Mouse (Mus musculus): ENCODE measurements around the gene Ttc28.

Ttc28 gene

DNA sequence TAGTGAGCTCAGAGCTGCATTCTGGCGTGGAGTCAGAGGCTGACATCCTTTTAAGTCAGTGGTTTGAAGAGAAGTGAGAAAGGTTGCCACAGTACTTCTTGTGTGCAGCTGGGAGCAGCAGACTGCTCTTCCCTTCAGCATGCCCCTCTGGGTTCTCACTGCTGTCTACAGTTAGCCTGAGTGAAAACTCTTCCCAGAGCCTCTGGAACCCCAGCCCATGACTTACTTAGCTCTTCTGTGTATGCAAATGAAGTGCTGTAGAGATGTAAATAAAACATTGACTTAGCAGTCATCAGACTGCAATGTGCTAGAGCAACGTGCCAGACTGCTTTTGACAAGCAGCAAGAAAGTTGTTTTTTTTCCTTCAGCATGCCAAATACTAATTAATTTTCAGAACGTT lies 70.2 kb downstream of the Ttc28 start:
- no peak for DNase-seq (ENCODE audit: low spot score in 2 of 2)

DNA sequence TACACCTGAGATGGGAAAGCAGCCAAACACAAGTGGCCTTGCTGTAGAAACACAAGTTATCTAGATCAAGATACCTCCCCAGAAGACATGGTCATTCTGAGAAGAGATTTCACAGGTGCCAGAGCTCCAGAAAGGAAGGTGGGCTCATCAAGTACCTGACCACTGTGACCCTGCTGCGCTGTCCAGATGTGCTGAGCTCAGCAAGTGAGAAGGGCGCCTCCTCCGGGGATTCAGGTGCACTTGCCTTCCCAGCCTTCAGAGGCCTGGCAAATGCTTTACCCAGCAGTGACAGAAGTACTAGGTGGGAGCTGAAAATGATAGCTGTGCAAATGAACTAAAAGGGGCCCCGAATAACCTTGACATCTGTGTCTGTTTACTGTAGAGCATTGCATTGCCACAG lies 78.6 kb downstream of the Ttc28 start:
- no peak for DNase-seq (ENCODE audit: low spot score in 2 of 2)

DNA sequence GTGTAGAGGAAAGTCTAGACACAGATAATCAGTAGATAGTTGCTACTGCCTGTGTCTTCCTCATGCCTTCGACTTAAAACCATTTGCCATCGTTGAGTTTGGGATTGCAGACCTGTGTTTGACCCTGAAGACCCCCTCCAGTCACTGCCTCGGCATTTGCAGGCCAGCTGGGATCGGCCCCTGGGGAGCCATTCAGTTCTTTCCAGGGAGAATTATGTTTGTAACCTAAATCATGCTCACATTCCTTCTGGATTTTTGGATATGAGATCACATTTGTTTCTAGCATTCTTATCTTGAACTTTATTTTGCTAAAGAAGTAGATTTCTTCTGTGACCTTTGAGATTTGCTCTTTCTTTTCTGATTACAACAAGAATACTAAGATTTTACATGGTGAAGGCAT lies 80.5 kb downstream of the Ttc28 start:
- DNase-seq (ENCODE audit: low spot score in 2 of 2), result no peak

DNA sequence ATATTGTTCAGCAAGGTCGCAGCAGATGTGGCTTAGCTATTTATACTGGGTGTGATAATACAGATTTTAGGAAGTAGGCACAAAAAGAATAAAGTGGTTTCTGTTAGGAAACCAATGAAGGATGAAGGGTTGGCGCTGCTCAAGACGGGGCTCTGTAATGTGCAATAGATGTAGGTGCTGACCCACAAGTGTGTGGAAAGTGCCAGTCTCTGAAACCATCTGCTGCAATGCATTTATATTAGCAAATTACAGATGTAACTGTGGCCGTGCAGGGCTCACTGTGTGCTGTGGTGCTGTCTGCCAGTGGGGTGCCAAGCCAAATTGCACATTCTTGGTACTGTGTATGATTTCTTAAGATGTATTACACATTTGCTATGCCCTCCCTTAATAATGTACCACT lies 81.3 kb downstream of the Ttc28 start:
- no peak for DNase-seq (ENCODE audit: low spot score in 2 of 2)

DNA sequence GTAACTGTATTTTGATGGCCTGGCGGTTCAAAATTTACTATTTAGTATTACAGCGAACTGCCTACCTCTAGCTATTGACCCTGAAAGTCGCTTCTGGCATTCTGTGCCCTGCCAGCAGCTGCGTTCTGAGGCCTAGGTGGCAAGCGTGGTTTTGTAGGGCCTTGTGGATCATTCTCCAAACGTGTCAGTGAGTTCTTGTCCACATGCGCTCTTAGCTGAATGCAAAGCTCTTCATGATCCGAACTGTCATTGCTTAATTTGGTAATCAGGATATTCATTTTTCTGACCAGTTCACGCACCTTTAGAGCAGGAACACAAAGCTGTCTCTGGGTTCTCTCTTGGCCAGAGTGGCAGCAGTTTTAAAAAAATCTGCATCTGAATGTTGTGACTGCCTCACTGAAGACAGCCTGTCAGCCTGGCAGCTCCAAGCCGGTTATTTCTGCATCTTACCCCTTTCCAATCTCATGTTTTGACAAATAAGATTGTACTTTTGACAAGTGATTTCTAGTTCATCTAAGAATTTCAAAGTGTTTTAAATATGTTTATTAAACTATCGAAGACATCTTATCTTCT lies 88.0 kb downstream of the Ttc28 start:
- no peak for DNase-seq (ENCODE audit: low spot score in 2 of 2)

DNA sequence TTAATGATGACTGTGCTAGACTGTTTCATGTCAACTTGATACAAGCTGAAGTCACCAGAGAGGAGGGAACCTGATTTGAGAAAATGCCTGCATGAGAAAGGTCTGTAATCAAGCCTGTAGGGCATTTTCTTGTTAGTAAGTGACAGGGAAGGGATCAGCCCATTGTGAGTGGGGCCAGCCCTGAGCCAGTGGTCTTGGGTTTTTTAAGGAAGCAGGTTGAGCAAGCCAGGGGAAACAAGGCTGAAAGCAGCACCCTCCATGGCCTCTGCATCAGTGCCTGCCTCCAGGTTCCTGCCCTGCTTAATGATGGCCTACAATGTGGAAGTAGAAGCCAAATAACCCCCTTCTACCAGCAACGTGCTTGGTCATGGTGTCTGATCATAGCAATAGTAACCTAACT lies 89.0 kb downstream of the Ttc28 start:
- no peak for DNase-seq (ENCODE audit: low spot score in 2 of 2)

DNA sequence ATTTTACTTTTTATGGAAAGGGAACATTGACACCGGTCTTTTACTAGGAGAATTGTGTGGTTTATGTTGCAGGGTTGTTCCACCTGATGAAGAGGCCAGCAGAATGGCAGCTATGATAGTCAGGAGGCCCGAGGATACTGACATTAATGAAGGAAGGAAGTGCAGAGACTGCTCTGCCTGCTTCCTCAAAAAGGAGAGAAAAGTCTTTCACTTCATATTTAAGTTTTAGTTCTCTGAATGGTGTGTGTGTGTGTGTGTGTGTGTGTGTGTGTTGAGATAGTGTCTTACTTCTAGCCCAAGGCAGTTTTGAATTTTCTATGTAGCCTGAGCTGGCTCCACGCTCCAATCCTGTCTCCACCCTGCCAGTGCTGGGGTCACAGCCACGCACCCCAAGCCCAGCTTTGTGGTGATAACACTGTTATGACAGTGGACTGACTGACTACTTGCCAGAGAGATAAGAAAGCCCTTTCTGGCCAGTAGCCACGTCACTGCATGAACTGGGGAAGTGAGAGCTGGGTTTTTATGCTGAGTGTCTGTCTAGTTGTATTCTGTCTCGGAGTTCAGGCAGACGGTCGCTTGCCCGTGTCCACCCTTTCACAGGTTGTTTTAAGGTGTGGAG lies 90.7 kb downstream of the Ttc28 start:
- no peak for DNase-seq (ENCODE audit: low spot score in 2 of 2)

DNA sequence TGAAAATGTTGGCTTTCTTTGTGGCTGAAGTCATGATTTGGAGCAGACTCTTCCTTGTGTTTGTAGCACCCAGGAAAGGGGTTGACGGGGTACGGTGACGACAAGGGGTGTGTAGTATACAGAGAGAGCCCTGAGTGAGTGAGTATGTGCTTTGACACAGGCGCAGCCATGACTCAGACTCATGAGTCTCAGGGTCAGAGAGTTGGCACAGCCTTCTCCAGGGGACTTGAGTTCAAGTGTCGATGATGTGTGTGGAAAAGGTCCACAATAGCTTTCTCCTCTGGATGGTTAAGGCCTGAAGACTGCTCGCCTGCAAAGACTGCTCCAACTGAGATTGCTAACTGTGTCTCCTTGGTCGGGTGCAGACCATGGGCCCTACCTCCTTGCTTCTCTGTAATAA lies 97.1 kb downstream of the Ttc28 start:
- DNase-seq (ENCODE audit: low spot score in 2 of 2), result no peak

DNA sequence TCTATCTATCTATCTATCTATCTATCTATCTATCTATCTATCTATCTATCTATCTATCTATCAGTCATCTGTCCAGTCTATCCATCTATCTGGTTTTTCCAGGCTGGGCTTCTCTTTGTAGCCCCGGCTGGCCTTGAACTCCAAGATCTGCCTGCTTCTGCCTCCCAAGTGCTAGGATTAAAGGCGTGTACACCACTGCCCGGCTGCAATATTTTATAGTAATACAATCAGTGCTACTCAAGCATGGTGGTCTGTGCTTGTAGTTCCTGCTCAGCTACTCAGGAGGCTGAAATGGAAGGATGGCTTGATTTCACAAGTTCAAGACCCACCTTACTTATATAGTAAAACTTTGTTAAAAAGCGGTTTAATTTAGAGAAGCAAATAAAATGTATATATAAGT lies 98.2 kb downstream of the Ttc28 start:
- DNase-seq (ENCODE audit: low spot score in 2 of 2), result no peak

DNA sequence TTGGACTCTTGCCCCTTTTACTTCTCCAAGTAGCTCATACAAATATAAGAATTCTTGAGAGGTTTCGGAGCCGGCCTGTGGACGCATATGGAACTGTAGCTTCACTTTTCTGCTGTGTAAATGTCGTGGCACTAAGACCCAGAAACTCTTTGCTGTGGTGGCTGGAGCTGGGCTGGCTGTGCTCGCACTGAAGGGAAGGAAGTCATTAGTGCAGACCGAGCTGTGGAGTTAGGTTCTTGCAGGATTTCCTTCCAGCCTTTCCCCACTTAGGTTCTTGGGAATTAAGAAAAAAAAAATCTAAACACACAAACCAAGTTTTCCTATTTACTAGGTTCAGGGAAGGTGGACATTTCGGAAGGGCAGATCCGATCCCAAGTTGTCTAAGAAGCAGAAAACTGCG lies 98.9 kb downstream of the Ttc28 start:
- DNase-seq (ENCODE audit: low spot score in 2 of 2), result peak; percentile 32 to 71

DNA sequence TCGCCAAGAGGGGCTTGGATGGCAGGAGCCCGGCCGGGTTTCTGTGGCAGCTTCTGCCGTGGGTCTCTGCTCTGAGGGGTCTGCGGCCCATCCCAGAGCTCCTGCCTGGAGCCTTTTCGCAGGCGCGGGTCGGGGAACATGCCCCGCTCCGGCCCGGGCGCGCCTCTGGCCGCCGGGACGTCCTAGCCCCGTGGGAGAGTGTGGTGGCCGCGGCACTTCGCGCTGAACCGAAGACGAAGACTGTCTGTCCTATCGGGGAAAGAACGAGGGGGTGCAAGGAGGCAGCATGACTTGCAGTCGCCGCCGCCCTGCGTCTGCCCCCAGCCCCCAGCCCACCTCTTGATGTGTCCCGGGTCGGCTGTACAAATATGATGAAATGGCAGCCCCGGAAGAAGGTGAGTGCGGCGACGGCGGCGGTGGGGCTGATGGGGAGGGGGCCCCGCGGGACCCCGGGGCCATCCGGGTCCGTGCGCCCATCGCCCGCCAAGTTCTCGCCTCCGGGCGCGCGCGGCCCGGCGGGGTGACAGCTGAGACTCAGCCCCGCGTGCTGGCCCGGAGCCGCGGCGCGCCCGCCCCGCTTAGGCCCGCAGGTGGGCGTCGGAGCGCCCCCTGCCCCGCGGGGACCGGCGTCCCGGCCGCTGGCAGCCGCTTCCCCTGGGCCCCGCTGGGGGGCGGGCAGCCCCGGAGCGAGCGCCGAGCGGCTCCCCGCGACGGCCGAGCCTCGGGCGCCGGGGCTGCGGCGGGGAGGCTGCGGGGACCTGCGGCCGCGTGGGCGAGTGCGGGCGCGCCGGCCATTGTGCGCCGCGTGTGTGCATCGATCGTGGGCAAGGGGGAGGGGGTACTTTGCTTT lies 99.6 kb downstream of the Ttc28 start:
- DNase-seq (ENCODE audit: low spot score in 2 of 2), result peak; percentile 6 to 57

DNA sequence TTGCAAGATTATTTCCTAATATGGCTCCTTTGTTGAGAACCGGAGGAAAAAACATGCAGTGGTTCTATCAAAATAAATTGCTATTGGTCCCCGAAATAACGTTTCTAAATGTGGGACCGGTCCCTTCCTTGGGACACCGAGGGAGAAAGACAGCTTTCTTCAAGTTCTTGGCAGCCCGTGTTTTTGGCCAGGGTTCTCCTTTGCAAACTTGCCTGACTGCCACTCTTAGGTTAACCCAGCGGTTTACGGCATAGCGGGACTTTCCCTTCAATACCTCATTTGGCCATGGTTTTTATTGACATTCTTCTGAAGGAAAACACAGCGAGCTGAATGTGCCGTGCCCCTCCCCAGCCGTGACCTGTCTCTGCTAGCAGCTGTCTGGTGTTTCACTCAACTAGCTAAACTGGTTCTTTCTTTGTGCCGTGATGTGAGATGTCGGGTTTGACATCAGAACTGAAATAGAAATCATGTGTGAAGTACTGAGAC lies 100.3 kb downstream of the Ttc28 start:
- DNase-seq (ENCODE audit: low spot score in 2 of 2), result peak; percentile 53 to 76

DNA sequence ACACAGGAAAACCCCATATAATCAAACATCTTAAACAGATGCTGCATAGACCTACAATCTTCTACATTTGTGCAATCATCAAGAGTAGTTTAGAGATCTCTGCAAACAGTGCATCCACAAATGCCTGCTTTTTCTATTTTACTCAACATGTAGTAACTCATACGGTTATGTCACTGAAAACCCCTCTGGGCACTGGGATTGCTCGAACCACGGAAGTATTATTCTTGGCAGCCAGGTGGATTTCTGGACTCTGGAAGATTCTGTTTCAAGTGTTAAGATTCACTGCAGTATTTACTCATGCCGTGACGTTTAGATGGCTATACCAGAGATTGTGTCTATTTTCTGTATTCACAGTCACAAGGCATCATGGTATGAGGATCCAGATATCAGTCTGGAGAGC lies 101.0 kb downstream of the Ttc28 start:
- DNase-seq (ENCODE audit: low spot score in 2 of 2), result no peak

DNA sequence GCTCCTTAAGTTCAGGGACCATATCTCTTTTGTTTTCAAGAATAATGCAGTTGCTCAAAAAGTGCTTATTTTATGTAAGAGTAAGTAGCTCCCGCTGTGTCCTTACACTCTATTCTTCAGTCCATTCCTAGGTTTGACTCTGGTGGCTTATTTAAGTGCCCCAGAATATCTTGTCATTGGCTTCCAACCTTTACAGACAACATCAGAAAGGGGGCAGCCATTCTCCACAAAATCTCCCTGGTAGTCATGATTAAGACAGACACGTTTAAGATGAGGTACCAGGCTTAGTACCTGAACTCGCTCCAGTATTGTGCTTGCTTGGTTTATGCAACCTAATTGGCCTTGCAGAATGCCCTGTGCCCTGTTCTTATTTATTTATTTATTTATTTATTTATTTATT lies 102.8 kb downstream of the Ttc28 start:
- no peak for DNase-seq (ENCODE audit: low spot score in 2 of 2)

DNA sequence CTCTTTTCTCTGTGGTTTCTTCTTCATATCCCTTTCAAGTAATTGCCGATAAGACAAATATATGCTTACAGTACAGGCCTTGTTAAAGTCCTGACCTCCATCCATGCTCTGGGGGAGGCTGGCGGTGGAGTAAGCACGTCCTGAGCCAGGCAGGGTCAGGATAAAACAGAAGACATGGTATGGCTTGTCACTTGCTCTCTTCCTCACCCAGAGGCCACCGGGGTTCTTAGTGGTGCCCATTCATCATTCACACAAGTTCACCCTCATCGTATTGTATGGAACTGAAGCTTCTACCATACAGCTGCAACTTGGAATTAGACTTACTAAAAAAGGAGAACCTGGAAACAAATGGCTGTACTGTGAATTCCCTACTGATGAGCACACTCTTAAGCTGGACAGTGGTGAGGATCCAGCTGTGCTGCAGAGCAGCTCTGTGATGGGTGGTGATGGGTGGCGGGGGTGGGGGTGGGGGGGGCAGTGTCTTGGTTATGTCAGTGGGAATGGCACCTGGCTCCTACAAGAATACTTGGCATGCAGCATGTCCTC lies 104.6 kb downstream of the Ttc28 start:
- no peak for DNase-seq (ENCODE audit: low spot score in 2 of 2)

DNA sequence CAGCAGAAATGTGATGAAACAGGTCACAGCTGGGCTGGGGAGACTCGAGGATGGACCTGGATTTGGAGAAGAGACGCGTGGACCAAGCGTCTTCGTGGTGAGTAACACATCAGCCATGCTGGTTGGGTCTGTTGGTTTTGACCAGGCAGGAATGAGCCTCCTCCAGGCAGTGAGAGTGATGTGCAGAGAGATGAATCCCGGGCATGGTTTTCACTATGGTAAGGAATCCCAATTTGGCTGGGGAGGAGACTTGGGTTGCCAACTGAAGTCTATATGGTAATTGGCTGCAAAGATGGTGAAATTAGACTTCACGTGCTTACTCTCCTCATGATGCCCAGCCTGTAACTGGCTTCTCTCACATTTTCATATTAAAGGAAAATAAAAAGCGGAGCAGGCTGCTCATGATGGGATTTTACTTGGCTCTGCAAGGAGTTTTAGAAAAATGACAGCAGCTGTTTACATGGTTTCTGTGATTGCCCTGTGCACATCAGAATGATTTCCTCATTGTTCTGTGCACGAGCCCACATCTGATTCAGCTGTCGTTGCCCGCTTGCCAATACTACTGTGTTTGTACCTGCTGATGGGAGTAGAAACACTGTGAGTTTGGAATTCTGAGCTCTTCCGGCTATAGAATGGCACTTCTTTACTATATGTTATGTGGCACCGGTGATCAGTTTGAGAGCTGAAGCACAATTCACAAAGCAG lies 117.4 kb downstream of the Ttc28 start:
- DNase-seq (ENCODE audit: low spot score in 2 of 2), result no peak

DNA sequence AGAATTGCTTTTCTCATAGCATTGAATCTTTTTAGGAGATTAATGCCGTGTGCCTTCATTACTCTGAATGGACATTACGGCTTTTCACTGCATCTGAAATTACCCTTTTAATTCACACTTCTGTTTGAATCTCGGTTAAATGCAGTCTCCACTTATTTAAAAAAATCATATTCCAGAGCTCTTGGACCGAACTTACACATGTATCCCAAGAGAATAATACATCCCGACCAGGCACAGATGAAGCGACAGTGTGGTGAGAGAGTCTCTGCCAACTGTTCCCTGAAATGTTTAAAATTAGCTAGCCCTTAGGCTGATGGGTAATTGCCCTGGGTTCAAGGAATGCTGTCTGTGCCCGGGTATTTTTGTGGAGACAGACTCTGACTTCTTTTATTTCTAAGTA lies 118.1 kb downstream of the Ttc28 start:
- no peak for DNase-seq (ENCODE audit: low spot score in 2 of 2)

DNA sequence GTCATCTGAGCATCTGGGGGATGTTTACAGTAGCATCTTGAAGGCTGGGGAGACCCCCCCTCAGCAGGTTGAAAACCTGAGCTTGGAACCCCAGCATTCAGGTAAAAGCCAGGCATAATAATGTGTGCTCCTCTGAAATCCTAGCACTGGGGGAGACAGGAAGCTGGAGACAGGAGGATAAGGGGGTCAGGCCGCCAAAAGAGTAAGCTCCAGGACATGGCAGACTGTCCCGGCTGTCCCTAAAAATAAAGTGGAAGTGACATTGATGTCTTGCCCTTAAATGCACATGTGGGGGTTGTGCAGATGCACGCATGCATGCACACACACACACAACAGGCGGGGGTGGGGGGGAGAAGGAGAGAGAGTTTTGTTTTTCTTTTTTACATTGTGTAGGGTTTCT lies 118.7 kb downstream of the Ttc28 start:
- no peak for DNase-seq (ENCODE audit: low spot score in 2 of 2)

DNA sequence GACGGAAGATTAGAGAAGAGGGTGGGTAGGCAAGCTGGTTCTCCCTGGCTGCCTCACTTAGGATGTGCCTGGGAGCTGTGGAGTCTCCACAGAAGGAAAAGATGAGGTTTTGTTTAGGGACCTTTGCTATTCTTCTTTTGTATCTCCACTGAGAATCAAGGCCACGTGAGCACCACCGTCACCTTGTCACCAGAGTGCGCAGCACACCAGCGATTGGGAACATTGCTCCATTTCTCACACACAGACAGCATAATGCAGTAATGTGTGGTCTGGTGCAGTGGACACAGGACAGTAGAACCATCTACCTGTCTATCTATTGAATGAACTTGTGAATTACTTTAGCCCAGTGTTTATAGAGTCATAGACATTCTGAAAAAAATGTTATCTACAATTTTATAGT lies 121.3 kb downstream of the Ttc28 start:
- no peak for DNase-seq (ENCODE audit: low spot score in 2 of 2)

DNA sequence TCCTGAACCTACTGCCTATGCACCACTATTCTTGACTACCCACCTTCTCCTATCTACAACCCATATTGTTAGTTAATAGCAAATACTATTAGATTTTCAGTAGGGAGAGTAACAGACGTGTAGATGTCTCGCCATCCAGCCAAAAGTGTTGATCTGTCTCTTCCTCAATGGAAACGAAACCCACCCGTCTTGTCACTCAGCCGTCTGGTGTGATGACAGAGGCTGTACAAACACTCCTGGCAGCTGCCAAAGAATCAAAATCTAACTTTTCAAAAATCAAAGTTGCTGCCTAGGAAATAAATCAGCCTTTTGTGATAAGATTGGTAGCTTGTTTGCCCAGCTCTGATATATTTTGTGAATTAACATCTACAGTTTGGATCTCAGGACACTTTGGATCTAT lies 123.6 kb downstream of the Ttc28 start:
- DNase-seq (ENCODE audit: low spot score in 2 of 2), result no peak

DNA sequence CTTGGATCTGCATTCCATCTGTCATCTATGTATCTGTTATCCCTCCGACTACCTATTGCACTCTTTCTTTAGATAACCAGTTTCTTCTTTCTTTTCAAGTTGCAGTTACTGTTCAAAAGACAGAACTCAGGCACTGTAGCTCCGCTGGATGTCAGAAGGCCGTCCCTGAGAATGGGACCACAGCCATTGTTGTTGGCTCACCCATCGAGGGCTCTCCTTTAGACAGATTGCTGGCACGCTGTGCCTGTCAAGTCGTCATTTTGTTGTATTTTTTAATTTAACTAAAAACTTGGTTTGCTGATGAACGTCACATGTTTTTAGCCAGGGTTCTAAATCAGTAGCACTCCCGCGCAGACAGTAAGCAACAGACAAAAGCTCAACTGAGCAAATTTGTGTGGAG lies 124.1 kb downstream of the Ttc28 start:
- no peak for DNase-seq (ENCODE audit: low spot score in 2 of 2)

Measured in urinary bladder, adult 18-20 months (tissue).